Mouse (Mus musculus): Measurements from ENCODE around the gene Katnal1. TPM values are rescaled to one million over a fixed set of nuclear protein-coding genes. Genes with fewer than 3 reads are reported as not detected.

Gene Katnal1
- polyA plus RNA-seq, 1 experiment from 2014 or later, result 32.0 TPM

DNA sequence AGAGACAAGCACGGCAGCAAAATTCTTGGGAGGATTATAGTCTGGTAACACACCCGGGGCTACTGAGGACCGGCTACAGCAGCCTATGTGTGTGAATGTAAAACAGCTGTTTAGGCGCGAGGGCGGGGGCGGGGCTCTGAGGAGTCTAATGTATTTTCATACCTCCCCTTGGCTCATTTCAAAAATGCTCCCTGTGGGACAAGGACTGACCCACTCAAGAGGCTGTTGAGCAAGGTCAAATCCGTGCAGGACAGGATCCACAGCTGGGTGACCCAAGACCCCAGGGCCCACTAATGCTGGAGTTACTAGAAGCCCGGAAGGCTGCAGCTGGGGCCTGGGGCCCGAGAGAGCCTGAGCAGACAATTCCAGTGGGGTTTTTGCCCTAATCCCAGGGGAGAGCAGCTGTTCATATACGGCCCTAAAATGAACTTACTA is 10.8 kb upstream of the Katnal1 start:
- Histone ChIP-seq H3K4me1 (replicated peaks) (peaks cover 18% of the 10 kb centered on the region), H3K27me3 (no peaks in the 10 kb centered on the region), H3K9me3 (peaks cover 5% of the 10 kb centered on the region; the same call in 1 of the 2 replicates), H3K36me3 (no peaks in the 10 kb centered on the region), H3K4me3 (no peak overlapping the region), H3K4me2 (no peak overlapping the region), H3K9ac (no peak overlapping the region), H3K27ac (replicated peaks) (no peak overlapping the region)
- no peak for ATAC-seq (ENCODE audit: low read depth)
- WGBS, result 72% methylated on average over 11 of the region's 11 CpGs

- Histone ChIP-seq H3K4me1 (replicated peaks) (peaks cover 11% of the 10 kb centered on the region), H3K4me3 (no peak overlapping the region), H3K9ac (no peak overlapping the region), H3K36me3 (no peaks in the 10 kb centered on the region), H3K27me3 (no peaks in the 10 kb centered on the region), H3K4me2 (no peak overlapping the region), H3K9me3 (0 out of 2 replicates have a peak, but pooled peaks cover 3% of the 10 kb centered on the region), H3K27ac (replicated peaks) (no peak overlapping the region)
- whole genome bisulfite sequencing, result 94% methylated on average over 3 of the region's 3 CpGs
- no peak for ATAC-seq (ENCODE audit: low read depth)
These were observed 7.4 kb upstream of the Katnal1 start for GRCm38 (mm10) chr5:148936516-148936951.

- no peak overlapping the region for H3K9ac ChIP-seq
- no peak overlapping the region for H3K4me2 ChIP-seq
- H3K27ac ChIP-seq (replicated peaks), result no peak overlapping the region
- 84% methylated on average over 6 of the region's 6 CpGs for WGBS
- H3K9me3 ChIP-seq, result 0 out of 2 replicates have a peak, but pooled peaks cover 3% of the 10 kb centered on the region
- H3K4me3 ChIP-seq, result no peak overlapping the region
- peaks cover 11% of the 10 kb centered on the region for H3K4me1 ChIP-seq (replicated peaks)
- no peak for ATAC-seq (ENCODE audit: low read depth)
- no peaks in the 10 kb centered on the region for H3K36me3 ChIP-seq
- no peaks in the 10 kb centered on the region for H3K27me3 ChIP-seq
These were observed 6.8 kb upstream of the Katnal1 start for GRCm38 (mm10) chr5:148935871-148936270.

DNA sequence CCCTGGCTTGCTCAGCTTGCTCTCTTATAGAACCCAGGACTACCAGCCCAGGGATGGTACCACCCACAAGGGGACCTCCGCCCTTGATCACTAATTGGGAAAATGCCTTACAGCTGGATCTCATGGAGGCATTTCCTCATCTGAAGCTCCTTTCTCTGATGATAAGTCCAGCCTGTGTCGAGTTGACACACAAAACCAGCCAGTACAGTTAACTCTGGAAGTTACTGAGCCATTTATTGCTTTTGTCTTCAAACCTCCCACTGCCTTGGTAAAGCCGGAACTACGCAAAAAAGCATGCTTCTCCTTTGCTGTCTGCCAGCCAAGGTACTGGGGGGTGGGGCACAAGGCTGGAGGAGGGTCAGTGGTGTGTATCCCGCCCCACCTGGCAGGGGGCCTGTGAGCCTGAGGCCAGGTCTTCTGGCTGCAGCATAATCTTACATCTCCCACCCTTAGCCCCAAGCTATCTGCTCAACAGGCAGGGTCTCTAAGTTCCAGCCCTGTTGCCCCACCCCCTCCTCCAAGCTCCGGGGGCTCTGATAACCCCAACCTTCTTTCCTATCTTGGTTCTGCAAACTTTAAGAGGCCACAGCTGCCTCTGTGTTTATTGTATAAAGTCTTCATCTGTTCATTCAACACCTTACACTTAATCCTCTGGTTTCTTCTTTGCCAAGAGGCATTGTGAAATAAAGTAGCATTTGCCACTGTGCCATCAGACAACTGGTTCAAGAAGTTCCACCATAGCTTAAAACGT is 6.1 kb upstream of the Katnal1 start:
- 44% methylated on average over 7 of the region's 7 CpGs for WGBS
- Histone ChIP-seq H3K4me1 (replicated peaks) (peaks cover 11% of the 10 kb centered on the region), H3K4me3 (no peak overlapping the region), H3K4me2 (no peak overlapping the region), H3K9me3 (0 out of 2 replicates have a peak, but pooled peaks cover 3% of the 10 kb centered on the region), H3K27ac (replicated peaks) (no peak overlapping the region), H3K36me3 (no peaks in the 10 kb centered on the region), H3K27me3 (no peaks in the 10 kb centered on the region), H3K9ac (no peak overlapping the region)
- no peak for ATAC-seq (ENCODE audit: low read depth)

GRCm38 (mm10) chr5:148934457-148934856 is 5.3 kb upstream of the Katnal1 start:
- peak; percentile 66; the same call in 1 of the 2 replicates for ATAC-seq (ENCODE audit: low read depth)
- Histone ChIP-seq H3K9ac (no peak overlapping the region), H3K4me3 (no peak overlapping the region), H3K9me3 (0 out of 2 replicates have a peak, but pooled peaks cover 3% of the 10 kb centered on the region), H3K4me1 (replicated peaks) (peaks cover 11% of the 10 kb centered on the region), H3K27me3 (no peaks in the 10 kb centered on the region), H3K36me3 (no peaks in the 10 kb centered on the region), H3K27ac (replicated peaks) (no peak overlapping the region), H3K4me2 (no peak overlapping the region)
- WGBS, result 13% methylated on average over 6 of the region's 6 CpGs

- H3K27me3 ChIP-seq, result no peaks in the 10 kb centered on the region
- H3K27ac ChIP-seq (replicated peaks), result no peak overlapping the region
- 0 out of 2 replicates have a peak, but pooled peaks cover 3% of the 10 kb centered on the region for H3K9me3 ChIP-seq
- H3K9ac ChIP-seq, result no peak overlapping the region
- no peaks in the 10 kb centered on the region for H3K36me3 ChIP-seq
- ATAC-seq (ENCODE audit: low read depth), result no peak
- H3K4me1 ChIP-seq (replicated peaks), result peaks cover 17% of the 10 kb centered on the region
- H3K4me2 ChIP-seq, result no peak overlapping the region
- no peak overlapping the region for H3K4me3 ChIP-seq
- WGBS, result 41% methylated on average over 8 of the region's 8 CpGs
These were observed 4.6 kb upstream of the Katnal1 start for GRCm38 (mm10) chr5:148933767-148934166.

- Histone ChIP-seq H3K27me3 (no peaks in the 10 kb centered on the region), H3K4me2 (no peak overlapping the region), H3K4me3 (no peak overlapping the region), H3K9ac (no peak overlapping the region), H3K36me3 (peaks cover under 1% of the 10 kb centered on the region; the same call in 1 of the 2 replicates), H3K27ac (replicated peaks) (no peak overlapping the region), H3K9me3 (no peaks in the 10 kb centered on the region), H3K4me1 (replicated peaks) (peaks cover 27% of the 10 kb centered on the region)
- ATAC-seq (ENCODE audit: low read depth), result no peak
- 90% methylated on average over 1 of the region's 1 CpGs for WGBS
These were observed 2.2 kb upstream of the Katnal1 start for GRCm38 (mm10) chr5:148931301-148931700.

- H3K4me2 ChIP-seq, result peak overlapping the region; percentile 67
- no peaks in the 10 kb centered on the region for H3K9me3 ChIP-seq
- ATAC-seq (ENCODE audit: low read depth), result peak; percentile 99
- peaks cover 24% of the 10 kb centered on the region for H3K4me1 ChIP-seq (replicated peaks)
- peak overlapping the region; percentile 98 for H3K27ac ChIP-seq (replicated peaks)
- H3K36me3 ChIP-seq, result peaks cover 15% of the 10 kb centered on the region
- peak overlapping the region; percentile 71 for H3K4me3 ChIP-seq
- under 1% methylated on average over 69 of the region's 69 CpGs for WGBS
- H3K27me3 ChIP-seq, result no peaks in the 10 kb centered on the region
- H3K9ac ChIP-seq, result peak overlapping the region; percentile 86
These were observed 571 bp downstream of the Katnal1 start for GRCm38 (mm10) chr5:148928382-148929115.

GRCm38 (mm10) chr5:148927717-148928223 is 1.4 kb downstream of the Katnal1 start:
- 49% methylated on average over 5 of the region's 5 CpGs for WGBS

DNA sequence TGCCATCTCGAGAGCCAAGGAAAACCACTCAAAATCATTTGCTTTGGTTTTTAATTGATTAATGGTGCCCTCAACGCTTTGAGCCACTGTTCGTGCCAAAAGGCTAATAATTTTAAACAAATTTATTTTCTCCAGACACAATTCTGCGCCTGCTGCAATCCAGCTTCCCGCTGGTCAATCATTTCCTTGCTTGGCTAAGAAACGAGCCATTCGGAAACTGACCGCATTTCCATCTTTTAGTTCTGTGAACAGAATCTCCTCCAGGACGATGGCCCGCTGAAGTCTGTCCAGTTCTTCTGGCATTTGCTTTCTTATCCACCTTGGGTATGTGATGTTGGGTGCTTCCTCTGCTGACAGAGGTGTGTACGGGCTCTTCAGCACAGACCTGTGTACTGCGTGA is 4.5 kb downstream of the Katnal1 start:
- Histone ChIP-seq H3K27me3 (no peaks in the 10 kb centered on the region), H3K9ac (no peak overlapping the region), H3K9me3 (no peaks in the 10 kb centered on the region), H3K4me1 (replicated peaks) (peaks cover 26% of the 10 kb centered on the region), H3K27ac (replicated peaks) (no peak overlapping the region), H3K36me3 (peaks cover 24% of the 10 kb centered on the region), H3K4me2 (no peak overlapping the region), H3K4me3 (no peak overlapping the region)
- WGBS, result 88% methylated on average over 12 of the region's 12 CpGs
- ATAC-seq (ENCODE audit: low read depth), result no peak

More at GRCm38 (mm10) chr5:148927717-148928223, 1.4 kb downstream of the Katnal1 start:
- H3K27ac ChIP-seq (replicated peaks), result peak overlapping the region; percentile 98
- H3K4me3 ChIP-seq, result peak overlapping the region; percentile 71
- no peaks in the 10 kb centered on the region for H3K27me3 ChIP-seq
- peak overlapping the region; percentile 67 for H3K4me2 ChIP-seq
- H3K4me1 ChIP-seq (replicated peaks), result peaks cover 26% of the 10 kb centered on the region
- H3K9me3 ChIP-seq, result no peaks in the 10 kb centered on the region
- peaks cover 15% of the 10 kb centered on the region for H3K36me3 ChIP-seq
- peak overlapping the region; percentile 86 for H3K9ac ChIP-seq
- no peak for ATAC-seq (ENCODE audit: low read depth)

DNA sequence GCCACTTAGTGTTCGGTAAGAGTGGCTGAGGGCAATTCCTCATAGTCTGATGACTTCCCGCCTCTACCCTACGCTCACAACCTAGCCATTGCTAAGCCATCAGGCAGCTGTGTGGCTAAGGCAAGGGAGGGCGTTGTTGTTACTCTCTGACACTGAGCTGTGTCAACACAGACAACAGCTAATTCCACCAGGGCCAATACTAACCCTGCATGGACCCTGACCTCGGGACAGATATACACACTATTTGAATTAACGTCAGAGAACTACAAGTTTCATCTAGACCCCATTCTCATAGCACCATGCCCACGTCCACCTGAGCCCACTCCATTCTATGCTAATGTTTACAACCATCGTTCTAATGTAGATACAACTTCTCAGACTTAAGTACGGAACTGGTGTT is 5.1 kb downstream of the Katnal1 start:
- peaks cover 21% of the 10 kb centered on the region for H3K4me1 ChIP-seq (replicated peaks)
- H3K4me3 ChIP-seq, result no peak overlapping the region
- WGBS, result 82% methylated on average over 9 of the region's 9 CpGs
- H3K36me3 ChIP-seq, result peaks cover 29% of the 10 kb centered on the region
- H3K27me3 ChIP-seq, result no peaks in the 10 kb centered on the region
- H3K9ac ChIP-seq, result no peak overlapping the region
- H3K9me3 ChIP-seq, result no peaks in the 10 kb centered on the region
- H3K27ac ChIP-seq (replicated peaks), result no peak overlapping the region
- no peak for ATAC-seq (ENCODE audit: low read depth)
- H3K4me2 ChIP-seq, result no peak overlapping the region

- H3K36me3 ChIP-seq, result peaks cover 36% of the 10 kb centered on the region
- no peaks in the 10 kb centered on the region for H3K9me3 ChIP-seq
- H3K4me1 ChIP-seq (replicated peaks), result peaks cover 20% of the 10 kb centered on the region
- no peak for ATAC-seq (ENCODE audit: low read depth)
- H3K27me3 ChIP-seq, result no peaks in the 10 kb centered on the region
- no peak overlapping the region for H3K27ac ChIP-seq (replicated peaks)
- no peak overlapping the region for H3K4me2 ChIP-seq
- no peak overlapping the region for H3K4me3 ChIP-seq
- WGBS, result 74% methylated on average over 10 of the region's 10 CpGs
- H3K9ac ChIP-seq, result no peak overlapping the region
These were observed 5.7 kb downstream of the Katnal1 start for GRCm38 (mm10) chr5:148923408-148923807.

Data from neural tube, embryonic 13.5 days (tissue).